8 mouse cellular contexts compared by ENCODE assay signal in genomic region chr10:111336353-111336713, GRCm38 (mm10). TPM values are rescaled to one million over a fixed set of nuclear protein-coding genes. Genes with fewer than 3 reads are reported as not detected.
DNase-seq lines count a peak whose midpoint lies in the region; ATAC-seq and TF ChIP-seq lines count a peak whose summit lies in the region.
"Had no signal": no experiment of that assay in that cellular context is flagged by ENCODE, and none has a peak within 500 bp of the region (broad histone marks: within the 10 kb centered on the region; RNA-seq: fewer than 3 reads in every experiment).

No protein-coding gene starts in this region.

- H3K27ac ChIP-seq in lung, postnatal 0 days (ENCODE audit: low read length): no peak overlapping the region
- H3K27ac ChIP-seq in hindbrain, embryonic 10.5 days: peak overlapping the region; percentile 9; the same call in 1 of the 2 replicates
- H3K27ac ChIP-seq in liver, postnatal 0 days (ENCODE audit: low read depth): no peak overlapping the region
- H3K27ac ChIP-seq: left cerebral cortex, adult 2 months had no signal

- TF ChIP-seq EP300 in lung, postnatal 0 days (IDR thresholded peaks at IDR 0.05): no peak
- no peak for TF ChIP-seq EP300 in liver, postnatal 0 days (IDR thresholded peaks at IDR 0.05; ENCODE audit: low read depth)

- H3K9ac ChIP-seq in lung, postnatal 0 days (replicated peaks; ENCODE audit: low read depth): no peak overlapping the region
- no peak overlapping the region; the same call in 1 of the 2 replicates for H3K9ac ChIP-seq in liver, postnatal 0 days (replicated peaks)

- 0 out of 2 replicates have a peak, but pooled peaks have one; percentile 8 for ATAC-seq in lung, postnatal 0 days
- ATAC-seq in liver, postnatal 0 days: no peak
- no peak for ATAC-seq in frontal cortex, adult (ENCODE audit: low TSS enrichment)
- ATAC-seq in megakaryocyte-erythroid progenitor cell, adult 5-6 weeks (replicated peaks; ENCODE audit: low FRiP score, low TSS enrichment, poor library complexity, severe bottlenecking): no peak

- no peak overlapping the region; the same call in 1 of the 2 replicates for H3K4me3 ChIP-seq in lung, postnatal 0 days (ENCODE audit: low read depth, low read length)
- H3K4me3 ChIP-seq in hindbrain, embryonic 10.5 days: peak overlapping the region; percentile 31
- H3K4me3 ChIP-seq in liver, postnatal 0 days (ENCODE audit: low read depth, low read length): peak overlapping the region; percentile 4
- H3K4me3 ChIP-seq: left cerebral cortex, adult 2 months had no signal

- H3K27me3 ChIP-seq in lung, postnatal 0 days (replicated peaks; ENCODE audit: insufficient read depth, low read length): no peaks in the 10 kb centered on the region
- no peaks in the 10 kb centered on the region for H3K27me3 ChIP-seq in hindbrain, embryonic 10.5 days (ENCODE audit: insufficient read depth, poor library complexity, severe bottlenecking)
- no peaks in the 10 kb centered on the region for H3K27me3 ChIP-seq in liver, postnatal 0 days (ENCODE audit: insufficient read depth, low read length)

- peak overlapping the region; percentile 45 for H3K4me2 ChIP-seq in lung, postnatal 0 days (replicated peaks; ENCODE audit: low read depth, low read length)
- peak overlapping the region; percentile 60 for H3K4me2 ChIP-seq in liver, postnatal 0 days (ENCODE audit: low read depth, low read length)

- TF ChIP-seq CTCF in lung, postnatal 0 days (IDR thresholded peaks at IDR 0.05): no peak
- no peak for TF ChIP-seq CTCF in liver, postnatal 0 days (IDR thresholded peaks at IDR 0.05; ENCODE audit: low read depth)

- H3K36me3 ChIP-seq in lung, postnatal 0 days (ENCODE audit: insufficient read depth, low read length): no peaks in the 10 kb centered on the region
- H3K36me3 ChIP-seq in hindbrain, embryonic 10.5 days: no peaks in the 10 kb centered on the region
- no peaks in the 10 kb centered on the region for H3K36me3 ChIP-seq in liver, postnatal 0 days (replicated peaks; ENCODE audit: insufficient read depth, low read length)

- WGBS in lung, postnatal 0 days: 26% methylated on average over 10 of the region's 10 CpGs
- WGBS in hindbrain, embryonic 10.5 days: 21% methylated on average over 10 of the region's 10 CpGs
- WGBS in liver, postnatal 0 days (ENCODE audit: insufficient replicate concordance): 13% methylated on average over 10 of the region's 10 CpGs

- H3K9me3 ChIP-seq in lung, postnatal 0 days (ENCODE audit: low read length): no peaks in the 10 kb centered on the region
- H3K9me3 ChIP-seq in hindbrain, embryonic 10.5 days: no peaks in the 10 kb centered on the region
- H3K9me3 ChIP-seq in liver, postnatal 0 days (ENCODE audit: low read length): no peaks in the 10 kb centered on the region

- peak; percentile 13 for DNase-seq in lung, postnatal 0 days (ENCODE audit: low spot score)
- no peak for DNase-seq in lung, postnatal 14 days
- peak; percentile 13 for DNase-seq in hindbrain, embryonic 10.5 days (ENCODE audit: low spot score)
- DNase-seq in liver, postnatal 0 days: peak; percentile 15
- DNase-seq in left cerebral cortex, adult 18-20 months (ENCODE audit: low spot score in 2 of 2): no peak

- H3K4me1 ChIP-seq in lung, postnatal 0 days (ENCODE audit: insufficient read depth, low read depth, low read length): peaks cover 3% of the 10 kb centered on the region; the same call in 1 of the 2 replicates
- peaks cover 9% of the 10 kb centered on the region; the same call in 1 of the 2 replicates for H3K4me1 ChIP-seq in hindbrain, embryonic 10.5 days (replicated peaks)
- peaks cover 6% of the 10 kb centered on the region; the same call in 1 of the 2 replicates for H3K4me1 ChIP-seq in liver, postnatal 0 days (ENCODE audit: insufficient read depth)

RNA-seq across cellular contexts. Expression of gene Bbs10, which starts 37.9 kb away (rescaled TPM):
- 3.1 and 3.2 TPM in 2 replicates for polyA plus RNA-seq in lung, postnatal 0 days (2015; fragmentation: Nextera tagmentation; extraction: Ambion mirVana)
- 5.4 and 6.9 TPM in 2 replicates for polyA plus RNA-seq in hindbrain, embryonic 10.5 days (2016; fragmentation: Nextera tagmentation; extraction: Ambion mirVana)
- 2.0 TPM in 2 replicates for polyA plus RNA-seq in liver, postnatal 0 days (2015; fragmentation: Nextera tagmentation; extraction: Ambion mirVana)
- 1 to 10 TPM; 4.4 to 6.4 TPM for total RNA-seq in left cerebral cortex, adult 18-20 months (2021)
- 2.0 and 3.1 TPM in 2 replicates for total RNA-seq in megakaryocyte-erythroid progenitor cell, adult 5-6 weeks (2014; fragmentation: Nextera tagmentation)
- 4.8 and 6.3 TPM in 2 replicates for total RNA-seq in megakaryocyte-erythroid progenitor cell, adult 5-6 weeks (2017)

Comparison
In these comparisons a context has a peak if more than half of its experiments do, and no peak if none do; other contexts are left out.
1. DNase-seq: peak in lung, postnatal 0 days (single experiment), hindbrain, embryonic 10.5 days (single experiment) and liver, postnatal 0 days (single experiment); none in lung, postnatal 14 days (single experiment) and left cerebral cortex, adult 18-20 months (0 of 2).